Mouse (Mus musculus) forebrain, embryonic 13.5 days (tissue): Measurements from ENCODE around the gene Foxf1. TPM values are rescaled to one million over a fixed set of nuclear protein-coding genes. Genes with fewer than 3 reads are reported as not detected.
A peak's percentile ranks its signal among the peaks of the same experiment; 100 is the strongest.

Experiments used
- ATAC-seq: fragments of 200-750 bp; cut with Nextera tagmentation; 2 replicates; pipeline ENCODE4 v1.8.0; 2017
- H3K27ac ChIP-seq: fragments of 300-500 bp; sonication (generic); 2 replicates; pipeline ENCODE4 v1.5.1; 2015; ENCODE audit warnings: inconsistent platforms, mild to moderate bottlenecking, moderate library complexity
- H3K27me3 ChIP-seq: fragments of 300-500 bp; sonication (generic); 2 replicates; pipeline ENCODE4 v1.6.1; 2015; ENCODE audit warnings: mild to moderate bottlenecking, inconsistent platforms
- H3K36me3 ChIP-seq: fragments of 300-500 bp; sonication (generic); 2 replicates; pipeline ENCODE4 v1.6.1; 2015; ENCODE audit warnings: mild to moderate bottlenecking, inconsistent platforms; ENCODE audit not compliant: poor library complexity, severe bottlenecking
- H3K4me1 ChIP-seq: fragments of 300-500 bp; sonication (generic); 2 replicates; pipeline ENCODE4 v1.6.1; 2015; ENCODE audit warnings: inconsistent platforms
- H3K4me2 ChIP-seq: fragments of 300-500 bp; sonication (generic); 2 replicates; pipeline ENCODE4 v1.6.1; 2015; ENCODE audit warnings: inconsistent platforms, mild to moderate bottlenecking, moderate library complexity
- H3K4me3 ChIP-seq: fragments of 300-500 bp; sonication (generic); 2 replicates; pipeline ENCODE4 v1.5.1; 2015; ENCODE audit warnings: mild to moderate bottlenecking, inconsistent platforms
- H3K9ac ChIP-seq: fragments of 300-500 bp; sonication (generic); 2 replicates; pipeline ENCODE4 v1.6.1; 2015; ENCODE audit warnings: mild to moderate bottlenecking, inconsistent platforms
- H3K9me3 ChIP-seq: fragments of 300-500 bp; sonication (generic); replicated peaks from 2 replicates; pipeline ENCODE4 v1.6.1; 2016; ENCODE audit warnings: inconsistent platforms
- WGBS: fragments of 180-500 bp; shearing (Covaris S2); methylation state at CpG from one replicate; pipeline ENCODE4 v1.1.7; 2015; 5-methylcytosine and 5-hydroxymethylcytosine counted together
- polyA plus RNA-seq: library from polyadenylated mRNA; unstranded; fragments of >200 nt; fragmentation: Nextera tagmentation; extraction: Ambion mirVana; gene quantifications from 2 replicates; pipeline ENCODE4 v1.2.1, GENCODE M21; 2015

The Foxf1 gene
- polyA plus RNA-seq, 1 experiment from 2014 or later = 0.50 TPM

DNA sequence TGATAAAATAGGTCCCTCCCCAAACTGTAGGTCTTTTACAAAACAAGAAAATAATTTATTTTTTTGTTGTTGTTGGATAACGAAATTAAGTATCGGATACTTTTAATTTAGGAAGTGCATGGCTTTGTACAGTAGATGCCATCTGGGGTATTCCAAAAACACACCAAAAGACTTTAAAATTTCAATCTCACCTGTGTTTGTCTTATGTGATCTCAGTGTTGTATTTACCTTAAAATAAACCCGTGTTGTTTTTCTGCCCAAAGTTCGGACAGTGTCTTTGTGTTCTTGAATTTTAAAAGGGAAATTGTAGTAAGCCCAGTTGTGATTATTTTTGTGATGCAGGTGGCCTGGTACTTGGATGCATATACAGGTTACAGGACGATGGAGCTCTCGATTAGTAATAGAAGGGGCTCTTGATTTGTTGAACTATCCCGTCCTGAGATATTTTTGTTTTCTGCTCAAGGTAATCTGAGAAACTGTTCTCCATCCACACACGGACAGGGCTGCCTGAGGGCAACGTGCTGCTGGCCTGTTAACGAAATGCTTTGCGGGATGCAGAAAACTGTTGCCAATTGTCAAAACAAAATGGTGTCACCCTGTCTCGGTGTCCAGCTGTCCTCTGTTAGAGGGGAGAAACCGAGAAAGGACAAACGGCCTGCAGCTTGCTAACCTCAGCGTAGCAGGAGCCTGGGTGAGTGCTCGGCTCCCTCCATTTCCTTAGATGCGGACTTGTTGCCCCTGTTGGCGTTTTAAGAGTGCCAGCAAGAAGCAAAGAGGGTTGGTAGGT, 34.6 kb downstream of the Foxf1 start:
- no peak overlapping the region for H3K4me3 ChIP-seq
- under 1% methylated on average over 18 of the region's 18 CpGs for WGBS
- peaks cover 100% of the 10 kb centered on the region for H3K27me3 ChIP-seq
- H3K27ac ChIP-seq = no peak overlapping the region
- no peaks in the 10 kb centered on the region for H3K36me3 ChIP-seq
- no peaks in the 10 kb centered on the region for H3K9me3 ChIP-seq
- no peak for ATAC-seq
- no peak overlapping the region for H3K9ac ChIP-seq
- no peak overlapping the region for H3K4me2 ChIP-seq
- peaks cover 15% of the 10 kb centered on the region for H3K4me1 ChIP-seq

DNA sequence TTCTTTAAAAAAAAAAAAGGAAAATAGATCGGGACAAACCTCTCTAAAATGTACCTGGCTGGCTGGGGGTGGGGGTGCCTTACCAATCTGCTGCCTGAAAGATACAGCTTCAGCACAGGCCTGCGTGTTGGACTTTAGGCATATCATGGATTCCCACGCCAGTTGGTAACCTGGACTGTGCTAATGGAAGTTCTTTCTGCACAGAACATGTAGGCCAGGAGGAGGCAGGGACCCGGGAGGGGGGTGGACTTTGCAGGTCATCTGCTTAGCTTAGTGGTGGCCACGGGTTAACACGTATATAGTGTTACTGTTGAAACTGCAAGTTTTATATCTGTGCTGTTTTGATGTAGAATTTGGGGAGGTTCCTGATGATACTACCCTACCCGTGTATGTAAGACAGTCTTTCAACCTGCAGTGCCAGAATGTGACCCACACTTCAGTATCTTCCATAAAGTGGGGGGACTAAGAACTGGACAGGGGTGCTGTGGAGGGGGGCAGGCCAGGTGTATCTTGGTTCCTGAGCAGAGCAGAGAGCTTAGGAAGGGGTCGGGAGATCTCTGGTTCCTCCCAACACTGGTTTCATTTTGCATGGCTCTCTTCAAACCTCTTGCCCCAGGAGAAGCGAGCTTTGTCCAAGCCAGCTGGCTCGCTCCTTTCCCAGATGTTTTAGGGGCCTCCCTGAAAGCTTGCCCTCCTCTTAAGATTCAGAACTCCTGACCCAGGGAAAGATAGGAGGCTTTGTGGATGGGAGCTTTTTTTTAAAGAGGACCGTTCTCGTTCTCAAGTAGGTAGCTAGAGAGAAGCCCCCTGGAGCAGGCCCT, 35.7 kb downstream of the Foxf1 start:
- 1% methylated on average over 12 of the region's 12 CpGs for WGBS
- H3K27me3 ChIP-seq = peaks cover 100% of the 10 kb centered on the region
- no peak overlapping the region for H3K4me3 ChIP-seq
- no peaks in the 10 kb centered on the region for H3K36me3 ChIP-seq
- H3K4me1 ChIP-seq = peaks cover 18% of the 10 kb centered on the region
- no peak overlapping the region for H3K9ac ChIP-seq
- peaks cover 3% of the 10 kb centered on the region; the same call in 1 of the 2 replicates for H3K9me3 ChIP-seq
- H3K27ac ChIP-seq = no peak overlapping the region
- no peak overlapping the region for H3K4me2 ChIP-seq
- no peak for ATAC-seq

DNA sequence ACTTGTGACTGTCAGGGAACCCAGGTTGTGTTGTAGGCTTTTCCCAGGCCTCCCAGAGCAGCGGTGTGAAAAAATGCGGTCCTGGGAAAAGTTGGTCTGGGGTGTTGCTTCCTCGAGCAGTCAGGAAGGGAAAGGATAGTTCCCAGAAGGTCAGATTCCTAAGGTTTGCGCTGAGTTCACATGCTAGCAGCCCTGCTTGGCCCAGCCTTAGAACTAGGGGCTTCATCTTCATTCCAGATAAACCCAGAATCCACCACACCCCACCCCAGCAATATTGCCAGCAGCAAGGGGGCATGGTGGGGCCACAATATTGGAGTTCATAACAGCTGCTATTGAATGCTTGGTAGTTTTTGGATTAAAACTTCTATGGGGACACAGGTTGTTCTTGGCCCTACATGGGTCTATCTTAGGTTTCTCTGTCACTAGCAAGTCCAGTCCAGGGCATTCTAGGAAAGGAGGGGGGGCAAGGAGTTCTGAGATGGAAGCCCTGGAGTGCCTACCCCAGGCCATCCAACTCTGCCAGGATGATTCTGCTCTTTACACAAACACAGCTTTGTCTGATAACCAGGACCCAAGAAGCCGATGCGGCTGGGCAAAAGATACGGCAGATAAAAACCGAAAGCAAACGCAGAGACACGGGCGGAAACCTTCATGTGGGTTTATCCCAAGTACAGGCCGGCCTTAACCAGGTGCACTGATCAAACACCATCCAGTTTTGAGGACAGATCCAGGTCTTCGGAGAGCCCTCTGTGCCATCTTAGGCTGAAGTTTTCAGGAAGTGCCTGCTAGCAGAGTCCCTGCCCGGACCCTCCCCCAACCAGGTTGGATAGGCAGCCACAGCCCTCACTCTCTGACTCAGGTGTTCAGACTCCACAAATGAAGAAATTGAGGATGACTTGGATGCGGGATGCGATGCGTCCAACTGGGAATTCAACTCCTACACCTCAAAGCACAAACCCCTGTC, 36.6 kb downstream of the Foxf1 start:
- H3K9me3 ChIP-seq = peaks cover 3% of the 10 kb centered on the region; the same call in 1 of the 2 replicates
- whole genome bisulfite sequencing = 2% methylated on average over 17 of the region's 17 CpGs
- H3K36me3 ChIP-seq = no peaks in the 10 kb centered on the region
- H3K27me3 ChIP-seq = peaks cover 100% of the 10 kb centered on the region
- H3K4me3 ChIP-seq = no peak overlapping the region
- H3K4me1 ChIP-seq = peaks cover 24% of the 10 kb centered on the region
- no peak overlapping the region for H3K4me2 ChIP-seq
- H3K9ac ChIP-seq = no peak overlapping the region
- no peak for ATAC-seq
- H3K27ac ChIP-seq = no peak overlapping the region

DNA sequence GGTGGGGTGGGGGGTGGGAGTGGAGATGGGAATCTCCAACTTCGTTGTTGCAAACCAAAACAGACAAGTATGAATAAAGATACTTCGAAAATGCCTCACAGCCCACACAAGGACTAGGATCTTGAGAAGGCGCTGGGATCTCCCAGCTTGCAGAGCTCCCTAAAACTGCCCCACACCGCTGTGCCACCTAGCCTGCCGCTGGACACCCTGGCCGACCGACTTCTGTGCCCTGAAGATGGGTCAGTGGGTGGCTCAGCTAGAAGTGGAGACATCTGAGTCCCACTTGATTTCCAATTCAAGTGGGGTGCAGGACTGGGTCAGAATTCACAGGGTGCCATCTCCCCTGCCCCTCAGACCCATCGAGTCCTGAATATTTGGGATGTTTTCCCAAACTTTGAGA, 37.5 kb downstream of the Foxf1 start:
- Histone ChIP-seq H3K4me1 (peaks cover 17% of the 10 kb centered on the region), H3K4me3 (no peak overlapping the region), H3K4me2 (no peak overlapping the region), H3K27me3 (peaks cover 100% of the 10 kb centered on the region), H3K9me3 (peaks cover 3% of the 10 kb centered on the region; the same call in 1 of the 2 replicates), H3K36me3 (no peaks in the 10 kb centered on the region), H3K9ac (no peak overlapping the region), H3K27ac (no peak overlapping the region)
- ATAC-seq = no peak
- WGBS = 3% methylated on average over 8 of the region's 8 CpGs

DNA sequence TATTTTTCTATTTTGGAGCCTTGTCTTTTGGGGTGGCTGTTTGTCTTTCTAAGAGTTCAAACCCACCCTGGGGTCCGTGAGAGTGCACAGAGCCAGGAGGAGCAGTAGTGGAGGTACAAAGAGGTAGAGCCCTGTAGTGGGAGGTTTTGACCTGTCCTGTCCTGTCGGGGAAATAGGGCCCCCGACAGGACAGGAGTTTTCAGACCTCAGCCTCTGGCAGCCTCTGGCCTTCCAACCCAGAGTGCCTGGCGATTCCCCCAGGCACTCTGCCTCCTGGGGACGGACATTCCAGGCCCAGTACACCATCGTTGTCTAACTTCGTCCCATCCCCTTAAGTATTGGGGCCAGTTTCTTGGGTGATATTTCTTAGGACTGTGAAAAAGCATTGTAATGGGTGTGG, 38.2 kb downstream of the Foxf1 start:
- ATAC-seq = no peak
- Histone ChIP-seq H3K4me1 (peaks cover 12% of the 10 kb centered on the region), H3K4me2 (no peak overlapping the region), H3K36me3 (no peaks in the 10 kb centered on the region), H3K9me3 (peaks cover 3% of the 10 kb centered on the region; the same call in 1 of the 2 replicates), H3K27me3 (peaks cover 100% of the 10 kb centered on the region), H3K4me3 (no peak overlapping the region), H3K27ac (no peak overlapping the region), H3K9ac (no peak overlapping the region)
- WGBS = 2% methylated on average over 7 of the region's 7 CpGs

DNA sequence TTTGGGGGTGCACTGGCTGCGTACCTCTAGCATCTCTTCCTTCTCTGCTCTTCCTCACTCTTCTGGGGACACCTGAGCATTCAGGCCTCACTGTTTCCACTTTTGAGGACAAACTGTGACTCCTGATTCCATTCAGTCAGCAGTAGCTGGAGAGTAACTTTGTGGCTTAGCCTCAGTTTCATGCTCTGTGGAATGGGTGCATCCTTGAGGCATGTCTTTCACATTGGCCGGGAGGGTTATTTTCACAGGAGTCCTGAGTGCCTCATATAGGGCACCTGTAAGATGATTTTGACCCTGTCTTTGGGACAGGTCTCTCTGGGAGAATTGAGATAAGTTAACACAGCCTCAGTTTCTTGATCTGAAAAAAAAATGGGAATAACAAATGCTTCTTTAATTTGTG, 38.9 kb downstream of the Foxf1 start:
- no peak for ATAC-seq
- Histone ChIP-seq H3K9ac (no peak overlapping the region), H3K36me3 (no peaks in the 10 kb centered on the region), H3K4me2 (no peak overlapping the region), H3K4me3 (no peak overlapping the region), H3K9me3 (peaks cover 3% of the 10 kb centered on the region; the same call in 1 of the 2 replicates), H3K27me3 (peaks cover 100% of the 10 kb centered on the region), H3K27ac (no peak overlapping the region), H3K4me1 (peaks cover 14% of the 10 kb centered on the region)
- 28% methylated on average over 2 of the region's 2 CpGs for WGBS

DNA sequence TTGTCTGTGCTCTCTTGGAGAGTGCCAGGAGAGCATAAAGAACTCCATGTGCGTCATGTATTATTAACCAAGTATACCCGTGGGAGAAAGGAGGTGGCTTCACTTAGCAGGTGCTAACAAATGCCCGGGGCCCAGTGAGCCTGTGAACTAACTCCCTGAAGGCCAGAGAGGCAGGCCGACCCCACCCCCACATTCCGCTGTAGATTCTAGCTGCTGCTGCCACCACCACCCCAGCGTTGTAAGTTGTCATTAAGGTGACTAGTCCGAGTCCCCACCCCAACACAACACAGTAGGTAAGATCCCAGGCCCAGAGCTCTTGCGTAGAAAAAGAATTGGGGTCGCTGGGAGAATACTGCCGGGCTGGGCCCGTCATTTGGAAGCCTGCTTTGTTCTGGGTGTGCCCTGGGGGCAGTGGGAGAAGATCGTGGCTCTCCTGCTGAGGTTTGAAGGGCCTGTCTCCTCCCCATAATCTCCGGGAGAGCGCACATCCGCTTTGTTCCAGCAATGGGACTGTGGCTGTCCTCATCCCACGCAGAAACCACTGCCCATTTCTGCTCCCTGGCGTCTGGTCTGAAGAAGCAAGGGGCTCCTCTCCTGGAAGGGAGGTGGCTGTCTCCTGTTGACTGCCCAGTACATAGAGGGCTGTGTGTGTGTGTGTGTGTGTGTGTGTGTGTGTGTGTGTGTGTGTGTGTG, 40.5 kb downstream of the Foxf1 start:
- H3K4me1 ChIP-seq = peaks cover 24% of the 10 kb centered on the region
- H3K36me3 ChIP-seq = no peaks in the 10 kb centered on the region
- H3K9ac ChIP-seq = no peak overlapping the region
- WGBS = under 1% methylated on average over 17 of the region's 17 CpGs
- H3K27me3 ChIP-seq = peaks cover 100% of the 10 kb centered on the region
- H3K27ac ChIP-seq = no peak overlapping the region
- no peak for ATAC-seq
- peaks cover 3% of the 10 kb centered on the region; the same call in 1 of the 2 replicates for H3K9me3 ChIP-seq
- no peak overlapping the region for H3K4me2 ChIP-seq
- H3K4me3 ChIP-seq = no peak overlapping the region

DNA sequence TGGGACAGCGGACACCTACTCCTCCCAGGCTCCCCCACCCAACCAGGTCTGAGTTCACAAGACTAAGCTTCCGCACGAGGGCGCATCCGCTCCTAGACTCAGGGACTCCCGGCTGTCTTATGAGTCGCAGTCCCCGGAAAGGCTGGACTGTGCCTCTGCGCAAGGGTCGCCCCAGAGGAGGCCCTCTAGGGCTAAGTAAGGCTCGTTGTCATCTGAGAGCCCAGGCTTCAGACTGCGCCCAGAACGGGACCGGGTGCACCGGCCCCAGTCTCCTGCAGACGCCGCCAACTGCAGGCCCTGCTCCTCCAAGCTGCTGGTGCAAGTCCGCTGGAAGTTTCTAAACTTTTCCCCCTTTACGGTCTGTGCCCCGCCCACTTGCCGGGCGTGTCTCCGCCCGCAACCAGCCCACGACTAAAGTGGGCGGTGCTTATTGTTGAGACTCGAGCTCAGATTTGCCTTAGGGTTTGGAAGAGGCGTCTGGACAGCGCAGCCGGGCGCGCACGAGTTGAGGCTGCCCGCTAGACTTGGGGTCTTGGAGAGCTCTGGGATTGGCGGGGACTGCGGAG, 41.2 kb downstream of the Foxf1 start:
- Histone ChIP-seq H3K27me3 (peaks cover 100% of the 10 kb centered on the region), H3K36me3 (no peaks in the 10 kb centered on the region), H3K4me1 (peaks cover 24% of the 10 kb centered on the region), H3K9ac (0 out of 2 replicates have a peak overlapping the region, but pooled peaks have one; percentile 22), H3K4me2 (peak overlapping the region; percentile 52), H3K27ac (no peak overlapping the region), H3K9me3 (peaks cover 3% of the 10 kb centered on the region; the same call in 1 of the 2 replicates), H3K4me3 (peak overlapping the region; percentile 23)
- ATAC-seq = peak; percentile 45
- under 1% methylated on average over 35 of the region's 36 CpGs for WGBS

DNA sequence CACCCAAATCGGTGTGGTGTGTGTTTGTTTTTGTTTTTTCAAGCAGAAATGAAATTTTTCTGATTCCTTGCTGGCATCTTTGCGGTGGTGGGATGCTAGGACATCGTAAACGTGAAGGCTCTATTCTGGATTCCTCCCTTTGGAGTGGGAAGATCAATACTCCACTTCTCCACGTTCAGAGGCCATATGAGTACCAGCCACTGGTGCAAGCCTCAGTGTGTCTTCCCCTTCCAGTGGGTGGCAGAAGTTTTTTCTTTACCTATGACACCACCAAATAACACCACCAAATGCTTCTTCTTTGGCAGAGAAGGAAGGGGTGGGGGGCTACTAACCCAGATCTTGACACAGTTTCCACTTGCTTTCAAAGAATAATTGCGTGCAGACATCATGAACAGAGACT, 42.0 kb downstream of the Foxf1 start:
- Histone ChIP-seq H3K36me3 (no peaks in the 10 kb centered on the region), H3K27ac (no peak overlapping the region), H3K9me3 (peaks cover 3% of the 10 kb centered on the region; the same call in 1 of the 2 replicates), H3K4me2 (no peak overlapping the region), H3K9ac (no peak overlapping the region), H3K27me3 (peaks cover 100% of the 10 kb centered on the region), H3K4me3 (no peak overlapping the region), H3K4me1 (peaks cover 24% of the 10 kb centered on the region)
- WGBS = 7% methylated on average over 6 of the region's 6 CpGs
- no peak for ATAC-seq

DNA sequence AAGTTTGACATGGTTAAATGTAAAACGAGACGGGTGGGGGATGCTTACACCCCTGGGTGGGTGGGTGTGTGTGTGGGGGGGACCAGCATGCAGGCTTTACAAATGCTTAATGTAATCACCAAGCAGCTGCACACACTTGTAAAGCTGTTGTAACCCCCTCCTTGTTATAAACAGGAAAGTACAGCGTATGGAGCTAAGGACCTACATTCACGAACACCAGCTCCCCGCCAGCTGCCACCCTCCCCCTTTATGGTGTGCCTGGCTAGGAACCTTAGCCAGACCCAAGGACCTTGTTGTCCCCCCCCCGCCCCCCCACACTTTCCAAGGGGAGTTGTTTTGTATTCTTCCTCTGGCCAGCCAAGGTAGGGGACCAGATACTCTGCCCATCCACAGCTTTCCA, 42.5 kb downstream of the Foxf1 start:
- Histone ChIP-seq H3K4me1 (peaks cover 24% of the 10 kb centered on the region), H3K27ac (no peak overlapping the region), H3K4me3 (no peak overlapping the region), H3K36me3 (no peaks in the 10 kb centered on the region), H3K9me3 (peaks cover 3% of the 10 kb centered on the region; the same call in 1 of the 2 replicates), H3K27me3 (peaks cover 99% of the 10 kb centered on the region), H3K4me2 (no peak overlapping the region), H3K9ac (no peak overlapping the region)
- WGBS = 2% methylated on average over 5 of the region's 6 CpGs
- no peak for ATAC-seq

DNA sequence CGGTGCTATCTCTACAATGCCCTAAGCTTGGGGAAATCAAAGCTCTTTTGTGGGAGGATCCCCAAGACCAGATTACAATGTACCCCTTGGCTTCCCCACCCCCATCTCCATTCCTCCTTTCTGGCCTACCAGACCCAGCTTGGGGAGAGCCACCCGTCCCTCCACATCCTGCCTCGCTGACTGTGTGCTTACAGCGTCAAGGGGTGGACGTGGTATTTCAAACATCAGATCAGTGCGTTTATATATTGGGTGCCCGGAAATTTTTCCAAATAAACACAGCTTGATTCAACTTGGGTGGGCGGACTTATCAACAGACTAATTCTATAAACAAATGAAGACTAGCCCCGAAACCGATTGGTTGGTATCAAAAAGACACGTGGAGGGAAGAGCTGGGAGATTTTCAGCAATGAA, 43.1 kb downstream of the Foxf1 start:
- H3K27ac ChIP-seq = no peak overlapping the region
- no peak overlapping the region for H3K9ac ChIP-seq
- H3K36me3 ChIP-seq = no peaks in the 10 kb centered on the region
- H3K4me3 ChIP-seq = no peak overlapping the region
- peaks cover 24% of the 10 kb centered on the region for H3K4me1 ChIP-seq
- peaks cover 99% of the 10 kb centered on the region for H3K27me3 ChIP-seq
- no peak overlapping the region for H3K4me2 ChIP-seq
- no peak for ATAC-seq
- peaks cover 3% of the 10 kb centered on the region; the same call in 1 of the 2 replicates for H3K9me3 ChIP-seq
- WGBS = 3% methylated on average over 11 of the region's 11 CpGs
